Mouse (Mus musculus) ES-Bruce4 (cell line): ENCODE results near the gene Piwil4.

Source experiments
- CTCF ChIP-seq: IDR thresholded peaks from one replicate; pipeline ENCODE4 v1.8.1; 2011; ENCODE audit warnings: low read depth, low read length
- EP300 ChIP-seq: IDR thresholded peaks from 2 replicates; pipeline ENCODE4 v1.6.1; 2011; ENCODE audit warnings: low read depth, low read length; ENCODE audit not compliant: insufficient read depth
- POLR2A ChIP-seq: IDR thresholded peaks from one replicate; pipeline ENCODE4 v1.8.1; 2011; ENCODE audit warnings: low read length; ENCODE audit not compliant: insufficient read depth

DNA sequence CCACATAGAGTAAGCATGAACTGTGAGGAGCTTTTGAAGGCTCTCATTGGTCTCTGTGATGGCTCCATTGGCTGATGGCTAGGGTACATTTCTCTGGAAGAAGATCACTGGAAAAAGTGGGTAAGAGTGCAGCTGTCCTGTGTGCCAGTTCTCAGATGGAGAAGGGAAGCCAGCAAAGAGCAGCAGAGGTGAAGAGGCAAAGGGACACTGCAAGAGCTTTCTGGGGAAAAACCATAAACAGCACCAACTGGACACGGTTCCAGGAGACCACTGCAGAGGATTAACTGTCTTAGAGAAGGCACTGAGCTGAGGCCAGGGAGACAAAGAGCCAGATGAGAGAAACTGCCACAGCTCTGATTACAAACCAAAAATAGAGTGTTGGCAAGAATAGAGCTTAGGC, 87.8 kb downstream of the Piwil4 start:
- no peak for TF ChIP-seq CTCF
- no peak for TF ChIP-seq POLR2A
- no peak for TF ChIP-seq EP300
